Mouse (Mus musculus): ENCODE data around the gene Tldc1. TPM values are rescaled to one million over a fixed set of nuclear protein-coding genes. Genes with fewer than 3 reads are reported as not detected.

Gene Tldc1
- polyA plus RNA-seq, 1 experiment: 10.8 TPM

GRCm38 (mm10) chr8:119717765-119718164 lies 60.5 kb downstream of the Tldc1 start:
- no peak overlapping the region for H3K4me3 ChIP-seq (replicated peaks; ENCODE audit: extremely low read depth, low read depth, low read length)
- no peak for DNase-seq
- 42% methylated on average over 9 of the region's 9 CpGs for WGBS
- peaks cover 23% of the 10 kb centered on the region for H3K4me1 ChIP-seq (ENCODE audit: control insufficient read depth, insufficient read depth, low read length)
- TF ChIP-seq POLR2A (IDR thresholded peaks at IDR 0.05; ENCODE audit: borderline replicate concordance, extremely low read depth, low read depth, low read length) (no peak), CTCF (IDR thresholded peaks at IDR 0.05; ENCODE audit: insufficient read depth, low read length) (peak; percentile 36)

GRCm38 (mm10) chr8:119716730-119717299 lies 61.4 kb downstream of the Tldc1 start:
- no peak for TF ChIP-seq POLR2A (IDR thresholded peaks at IDR 0.05; ENCODE audit: borderline replicate concordance, extremely low read depth, low read depth, low read length)
- TF ChIP-seq CTCF (IDR thresholded peaks at IDR 0.05; ENCODE audit: insufficient read depth, low read length): no peak
- no peak for DNase-seq
- Histone ChIP-seq H3K4me1 (ENCODE audit: control insufficient read depth, insufficient read depth, low read length) (peaks cover 30% of the 10 kb centered on the region), H3K4me3 (replicated peaks; ENCODE audit: extremely low read depth, low read depth, low read length) (no peak overlapping the region)

- WGBS: 10% methylated on average over 12 of the region's 12 CpGs
- peak; percentile 62 for DNase-seq
- Histone ChIP-seq H3K4me1 (ENCODE audit: control insufficient read depth, insufficient read depth, low read length) (peaks cover 30% of the 10 kb centered on the region), H3K4me3 (replicated peaks; ENCODE audit: extremely low read depth, low read depth, low read length) (no peak overlapping the region)
- TF ChIP-seq POLR2A (IDR thresholded peaks at IDR 0.05; ENCODE audit: borderline replicate concordance, extremely low read depth, low read depth, low read length): peak; percentile 55; the same call in 1 of the 2 replicates
- TF ChIP-seq CTCF (IDR thresholded peaks at IDR 0.05; ENCODE audit: insufficient read depth, low read length): no peak
These were observed 63.0 kb downstream of the Tldc1 start for GRCm38 (mm10) chr8:119715221-119715620.

DNA sequence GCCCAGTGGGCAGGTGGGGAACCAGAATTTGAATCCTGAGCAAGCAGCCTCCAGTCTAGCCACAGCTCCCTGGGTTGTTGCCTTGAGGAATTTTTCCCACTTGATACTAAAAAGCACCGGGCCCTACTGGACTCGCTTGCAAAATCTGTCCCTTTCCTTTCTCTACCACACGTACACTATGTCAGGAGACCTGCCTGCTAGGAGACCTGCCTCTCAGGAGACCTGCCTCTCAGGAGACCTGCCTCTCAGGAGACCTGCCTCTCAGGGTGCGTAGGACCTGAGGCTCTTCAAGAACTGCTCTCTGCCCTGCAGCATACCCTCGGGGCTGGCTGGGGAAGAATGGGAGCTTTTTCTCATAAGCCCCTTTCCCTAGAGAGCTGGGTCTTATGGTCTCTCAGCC lies 64.8 kb downstream of the Tldc1 start:
- H3K4me1 ChIP-seq (ENCODE audit: control insufficient read depth, insufficient read depth, low read length): peaks cover 30% of the 10 kb centered on the region
- 76% methylated on average over 5 of the region's 5 CpGs for WGBS
- DNase-seq: no peak
- no peak for TF ChIP-seq POLR2A (IDR thresholded peaks at IDR 0.05; ENCODE audit: borderline replicate concordance, extremely low read depth, low read depth, low read length)
- TF ChIP-seq CTCF (IDR thresholded peaks at IDR 0.05; ENCODE audit: insufficient read depth, low read length): no peak
- no peak overlapping the region for H3K4me3 ChIP-seq (replicated peaks; ENCODE audit: extremely low read depth, low read depth, low read length)

GRCm38 (mm10) chr8:119712226-119712625 lies 66.0 kb downstream of the Tldc1 start:
- peaks cover 23% of the 10 kb centered on the region for H3K4me1 ChIP-seq (ENCODE audit: control insufficient read depth, insufficient read depth, low read length)
- no peak for TF ChIP-seq POLR2A (IDR thresholded peaks at IDR 0.05; ENCODE audit: borderline replicate concordance, extremely low read depth, low read depth, low read length)
- TF ChIP-seq CTCF (IDR thresholded peaks at IDR 0.05; ENCODE audit: insufficient read depth, low read length): no peak
- no peak overlapping the region for H3K4me3 ChIP-seq (replicated peaks; ENCODE audit: extremely low read depth, low read depth, low read length)
- DNase-seq: no peak
- 38% methylated on average over 6 of the region's 6 CpGs for WGBS

Other genes with a start within 250 kb of the Tldc1 start
- 76.6 and 87.4 TPM in 2 replicates for gene Mbtps1, start 219.7 kb downstream of the Tldc1 start, polyA plus RNA-seq (2012; rRNA removed)
- gene Hsdl1, start 203.2 kb downstream of the Tldc1 start, polyA plus RNA-seq (2012; rRNA removed): 24.1 and 27.7 TPM in 2 replicates
- 5.0 and 5.3 TPM in 2 replicates for gene Dnaaf1, start 203.2 kb downstream of the Tldc1 start, polyA plus RNA-seq (2012; rRNA removed)
- 17.6 and 19.5 TPM in 2 replicates for gene Taf1c, start 173.2 kb downstream of the Tldc1 start, polyA plus RNA-seq (2012; rRNA removed)
- gene Adad2, start 165.7 kb downstream of the Tldc1 start, polyA plus RNA-seq (2012; rRNA removed): not detected in 2 replicates
- gene Kcng4, start 142.7 kb downstream of the Tldc1 start, polyA plus RNA-seq (2012; rRNA removed): 0.17 and 0.51 TPM in 2 replicates
- gene Wfdc1, start 112.1 kb downstream of the Tldc1 start, polyA plus RNA-seq (2012; rRNA removed): 122 and 130 TPM in 2 replicates
- 5.4 and 7.2 TPM in 2 replicates for gene Atp2c2, start 78.4 kb downstream of the Tldc1 start, polyA plus RNA-seq (2012; rRNA removed)
- gene Cotl1, start 62.1 kb upstream of the Tldc1 start, polyA plus RNA-seq (2012; rRNA removed): 155 and 180 TPM in 2 replicates
- gene Klhl36, start 83.8 kb upstream of the Tldc1 start, polyA plus RNA-seq (2012; rRNA removed): 28.9 and 47.8 TPM in 2 replicates
- gene Usp10, start 131.9 kb upstream of the Tldc1 start, polyA plus RNA-seq (2012; rRNA removed): 70.9 and 78.1 TPM in 2 replicates
- gene Gm20388, start 132.4 kb upstream of the Tldc1 start, polyA plus RNA-seq (2012; rRNA removed): 58.5 and 67.8 TPM in 2 replicates
- 66.9 and 71.0 TPM in 2 replicates for gene Crispld2, start 214.0 kb upstream of the Tldc1 start, polyA plus RNA-seq (2012; rRNA removed)

All from lung, adult 2 months (tissue).